Mouse (Mus musculus) c-Kit-positive CD71-negative TER-119-negative erythroid progenitor cells, embryonic 14.5 days (primary cell): ENCODE measurements at regions not wholly inside any gene's neighbourhood (a gene's known extent, or its start where the extent isn't known, plus 50 kb on each side); places are given as distances from the start of the nearest gene placed in this dataset.

Source experiments
- DNase-seq: peaks from one replicate; pipeline ENCODE4 v3.0.0-alpha.2; 2013; ENCODE audit warnings: low read depth

DNA sequence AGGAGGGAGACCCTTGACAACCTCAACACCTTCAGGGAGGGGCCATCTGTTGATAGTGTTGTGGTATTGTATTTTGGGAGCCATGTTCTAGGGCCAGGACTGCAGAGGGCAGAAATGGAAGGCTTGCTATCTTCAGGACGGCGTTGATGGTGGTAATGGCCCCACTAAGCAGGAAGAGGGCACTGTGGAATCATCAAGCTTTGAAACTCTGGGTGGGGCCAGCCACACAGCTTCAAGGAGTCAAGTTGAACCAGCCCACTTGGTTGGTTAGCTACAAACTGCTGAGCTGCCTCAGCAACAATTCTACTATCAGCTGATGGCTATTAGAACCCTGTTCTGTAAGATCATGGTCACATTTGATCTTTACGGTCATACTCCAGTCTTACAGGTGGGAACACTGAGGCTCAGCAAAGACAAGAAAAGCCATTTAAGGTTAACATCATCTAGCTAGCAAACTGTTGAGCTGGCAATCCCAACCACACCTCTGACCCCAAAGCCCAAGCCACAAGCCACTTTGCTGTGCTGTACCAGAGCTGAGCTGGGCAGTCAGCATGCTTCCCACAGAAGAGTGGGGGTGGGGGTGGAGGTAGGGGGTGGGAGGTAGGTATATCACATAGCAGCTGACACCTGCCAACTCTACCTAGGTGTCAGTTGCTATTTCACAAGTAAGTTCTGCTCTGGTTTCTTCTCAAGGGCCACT lies 203.9 kb downstream of the Uaca start:
- peak; percentile 49 for DNase-seq

DNA sequence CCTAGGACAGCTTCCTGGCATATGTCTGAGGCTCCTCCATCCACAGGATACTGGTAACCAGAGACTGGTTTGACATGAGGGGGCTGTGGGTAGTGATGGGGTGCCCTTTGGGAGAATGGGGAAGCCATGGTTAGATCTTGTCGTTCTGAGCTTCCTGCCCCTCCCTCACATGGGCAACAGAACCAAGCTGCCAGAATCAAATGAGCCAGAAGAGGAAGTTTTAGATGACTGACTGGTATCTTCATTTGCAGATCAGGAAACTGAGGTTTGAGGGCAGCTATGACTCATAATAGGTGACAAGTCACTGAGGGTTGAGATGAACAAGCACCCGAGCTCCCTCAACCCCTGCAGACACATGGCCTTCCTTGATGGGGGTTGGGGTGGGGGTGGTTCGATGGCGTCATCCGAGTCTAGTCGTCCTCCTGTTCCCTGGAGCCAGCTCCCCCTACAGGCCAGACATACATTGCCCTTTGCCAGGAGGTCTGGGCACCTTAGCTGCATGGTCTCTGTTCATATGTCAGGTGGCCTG lies 204.7 kb downstream of the Uaca start:
- peak; percentile 83 for DNase-seq

DNA sequence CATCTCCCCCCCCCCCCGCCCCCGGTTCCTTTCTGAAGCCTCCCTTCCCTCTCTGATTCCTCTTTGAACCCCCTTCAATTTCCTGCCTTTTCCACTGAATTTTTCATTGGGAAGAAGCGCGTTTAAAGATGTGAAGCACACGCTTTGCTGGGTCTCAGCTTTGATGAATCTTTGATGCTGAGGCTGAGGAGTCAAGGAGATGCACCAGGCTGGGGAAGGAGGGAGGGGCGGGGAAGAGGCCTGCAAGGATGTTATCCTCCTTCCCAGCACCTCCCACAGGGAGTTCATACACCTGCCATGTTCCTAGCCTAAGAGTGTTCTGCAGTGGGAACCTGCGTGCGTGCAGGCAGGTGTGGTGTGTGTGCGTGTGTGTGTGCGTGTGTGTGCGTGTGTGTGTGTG lies 205.9 kb downstream of the Uaca start:
- DNase-seq: no peak

DNA sequence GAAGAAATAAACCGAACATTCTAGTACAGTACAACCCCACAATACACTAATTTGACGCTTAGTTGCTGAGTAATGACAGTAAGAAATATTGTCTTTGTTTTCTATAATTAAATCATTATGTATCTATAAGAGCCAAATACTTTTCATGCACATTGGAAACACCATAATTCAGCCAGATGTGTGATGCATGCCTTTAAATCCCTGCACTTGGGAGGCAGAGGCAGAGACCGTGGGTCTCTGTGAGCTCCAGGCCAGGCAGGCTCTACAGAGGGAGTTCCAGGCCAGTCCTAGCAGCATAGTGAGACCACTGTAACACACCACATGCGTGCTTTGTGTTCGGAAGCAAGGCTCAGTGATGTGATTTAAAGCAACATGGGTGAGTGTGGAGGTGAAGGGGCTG lies 208.2 kb downstream of the Uaca start:
- no peak for DNase-seq

DNA sequence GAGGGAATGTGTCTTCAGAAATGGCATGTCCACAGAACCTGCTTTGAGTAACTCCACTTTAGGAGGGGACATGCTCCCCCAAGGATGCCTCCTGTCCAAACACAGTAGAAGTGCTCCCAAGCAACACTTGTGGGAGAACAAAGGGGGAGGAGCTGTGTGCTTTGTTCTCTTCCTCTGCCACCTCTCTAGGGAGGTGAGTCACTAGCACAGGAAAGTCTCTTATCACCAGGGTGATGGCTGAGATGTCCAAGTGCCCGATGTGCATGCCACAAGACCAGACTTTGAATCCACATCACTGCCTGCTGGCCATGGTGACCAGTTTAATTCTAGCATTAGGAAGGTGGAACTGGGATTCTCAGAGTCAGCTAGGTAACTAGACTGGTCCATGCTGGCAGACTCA lies 214.1 kb downstream of the Uaca start:
- DNase-seq: no peak

DNA sequence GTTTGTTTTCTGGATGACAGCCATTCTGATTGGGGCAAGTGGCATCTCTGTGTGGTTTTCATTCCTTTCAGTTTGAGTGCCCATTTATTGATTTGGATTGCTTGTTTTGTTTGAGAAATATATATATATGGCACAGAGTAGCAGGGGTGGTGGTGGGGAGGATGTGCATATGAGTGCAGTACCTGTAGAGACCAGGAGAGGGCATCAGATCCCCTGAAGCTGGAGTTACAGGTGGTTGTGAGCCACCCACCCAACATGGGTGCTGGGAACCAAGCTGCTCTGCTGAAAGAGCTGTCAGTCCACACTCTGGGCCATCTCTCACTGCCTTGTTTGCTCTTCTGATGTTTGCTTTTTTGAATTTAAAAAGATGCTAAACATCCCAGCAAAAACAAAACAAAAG lies 216.7 kb downstream of the Uaca start:
- no peak for DNase-seq

DNA sequence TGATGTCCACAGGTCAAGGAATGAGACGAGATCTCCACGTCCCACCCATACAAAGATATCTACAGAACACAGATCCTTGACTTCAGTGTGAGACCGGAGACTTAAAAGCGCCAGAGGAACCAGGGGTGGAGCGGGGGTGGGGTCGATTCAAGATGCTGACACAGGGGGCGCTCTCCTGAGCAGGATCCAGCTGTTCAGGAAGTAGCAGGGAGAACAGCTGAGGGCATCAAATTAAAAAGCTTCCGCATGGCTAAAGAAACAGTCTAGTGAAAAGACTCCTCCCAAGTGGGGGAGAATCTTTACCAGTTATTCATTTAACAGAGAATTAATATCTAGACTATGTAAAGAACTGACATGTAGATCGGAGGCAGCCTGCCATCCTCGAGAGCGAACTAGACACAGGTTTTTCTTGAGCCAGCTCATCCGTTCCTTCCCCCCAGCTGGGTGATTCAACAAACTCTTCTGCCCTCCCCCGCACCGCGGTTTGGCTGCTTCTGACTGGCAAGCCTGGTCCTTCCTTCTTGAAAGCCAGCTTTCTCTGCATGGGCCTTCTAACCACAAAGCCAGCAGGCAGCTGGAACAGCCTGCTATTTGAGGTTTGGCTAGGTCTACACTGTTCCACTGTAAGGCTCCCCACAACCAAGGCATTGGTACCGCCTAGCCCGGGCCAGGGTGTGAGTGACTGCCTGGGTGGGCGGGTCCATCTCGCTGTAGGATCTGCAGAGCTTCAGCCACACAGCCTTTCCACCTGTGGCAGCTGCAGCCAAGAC lies 218.6 kb downstream of the Uaca start:
- peak; percentile 80 for DNase-seq

DNA sequence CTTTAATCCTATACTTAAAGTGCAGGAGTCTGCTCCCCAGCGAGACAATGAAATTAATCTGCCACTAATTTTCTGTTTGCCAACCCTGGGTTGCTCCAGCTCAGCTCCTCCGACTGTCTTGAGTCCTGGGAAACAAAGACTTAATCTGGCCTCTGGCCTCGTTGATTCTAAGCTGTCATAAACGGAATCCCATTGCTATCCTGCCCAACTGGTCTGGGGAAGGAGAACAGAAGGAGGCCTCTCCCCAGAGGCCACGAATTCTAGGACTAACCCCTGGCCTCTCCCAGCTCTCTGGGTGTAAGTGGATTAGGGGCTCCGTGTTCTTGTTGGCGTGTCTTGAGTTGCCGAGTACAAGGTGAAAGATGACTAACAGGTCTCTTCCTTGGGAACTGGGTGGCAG lies 219.8 kb downstream of the Uaca start:
- DNase-seq: no peak

DNA sequence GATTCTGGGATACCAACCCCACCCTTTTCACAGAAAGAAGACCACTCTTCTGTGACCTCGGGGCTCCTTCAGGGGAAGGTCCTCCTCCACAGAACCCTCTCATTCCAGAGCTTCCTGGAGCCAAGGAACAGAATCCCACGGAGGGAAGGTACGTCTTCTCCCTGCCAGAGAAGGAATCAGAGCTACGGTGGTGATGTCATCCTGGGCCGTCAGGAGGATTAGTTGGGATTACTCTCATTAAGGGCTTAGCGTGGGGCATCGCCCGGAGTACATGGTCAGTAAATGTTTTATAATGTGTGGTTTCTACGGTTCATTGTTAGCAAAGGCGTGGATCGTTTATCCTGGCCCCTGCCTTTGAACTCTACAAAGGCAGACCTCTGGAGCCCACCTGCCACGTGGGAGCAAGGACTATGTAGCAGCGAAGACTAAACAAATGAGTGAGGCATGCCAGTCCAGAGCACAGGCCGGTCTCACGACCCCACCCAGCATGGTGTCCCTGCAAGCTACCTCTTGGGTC lies 221.1 kb downstream of the Uaca start:
- no peak for DNase-seq

DNA sequence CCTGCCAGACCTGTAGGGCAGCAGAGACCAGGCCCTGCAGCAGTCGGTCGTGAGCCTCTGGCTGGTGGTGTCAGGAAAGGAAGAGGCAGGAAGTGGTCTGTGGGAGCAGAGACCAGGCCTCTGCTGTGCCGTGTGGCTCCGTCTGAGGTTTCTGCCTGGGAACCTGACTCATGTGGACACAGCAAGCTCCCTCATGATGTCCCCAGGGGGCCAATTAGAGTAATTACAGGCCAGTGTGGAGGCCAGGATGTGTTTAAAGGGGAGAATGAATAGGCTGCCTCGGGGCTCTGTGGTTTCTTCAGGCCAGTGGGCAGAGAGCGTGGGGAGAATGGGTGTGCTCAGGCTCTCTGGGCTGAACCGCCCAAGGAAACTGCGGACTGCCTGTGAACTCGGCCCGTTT lies 222.3 kb downstream of the Uaca start:
- DNase-seq: peak; percentile 50

DNA sequence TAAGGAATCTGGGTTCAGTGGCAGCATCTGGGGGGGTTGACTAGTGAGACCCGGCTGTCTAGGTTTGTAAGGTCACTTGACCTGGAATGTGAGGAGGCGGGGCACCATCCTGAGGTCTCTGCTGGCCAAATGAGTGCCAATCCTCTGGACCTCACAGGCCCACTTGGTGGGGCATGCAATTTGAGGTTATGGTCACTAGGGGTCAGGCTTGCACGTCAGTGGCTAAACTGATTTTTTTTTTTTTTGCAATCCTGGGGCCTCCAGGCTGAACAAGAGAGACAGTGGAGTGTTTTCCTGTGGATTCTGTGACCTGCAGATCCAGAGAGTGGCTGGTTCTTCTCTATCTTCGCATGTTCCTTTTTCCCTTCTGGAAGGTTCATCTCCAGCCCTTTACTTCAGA lies 225.6 kb downstream of the Uaca start:
- DNase-seq: no peak

DNA sequence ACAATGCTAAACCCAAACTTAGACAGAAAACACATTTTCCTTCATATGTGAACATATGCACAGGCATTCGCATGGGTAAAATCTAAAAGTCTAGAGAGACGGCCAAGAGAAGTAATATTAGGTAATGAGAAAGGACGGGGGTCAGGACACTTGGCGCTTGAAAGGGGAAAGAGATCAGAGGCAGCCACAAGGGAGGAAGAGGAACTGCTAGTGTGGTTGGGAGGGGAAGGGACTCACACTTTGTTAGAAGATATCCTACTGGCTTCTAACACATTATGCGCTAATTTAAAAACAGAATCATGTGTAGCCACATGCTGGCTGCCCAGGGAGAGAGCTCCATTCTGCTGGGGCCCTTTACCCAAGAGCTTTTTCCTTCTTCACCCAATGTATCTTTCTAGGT lies 227.5 kb downstream of the Uaca start:
- DNase-seq: no peak

DNA sequence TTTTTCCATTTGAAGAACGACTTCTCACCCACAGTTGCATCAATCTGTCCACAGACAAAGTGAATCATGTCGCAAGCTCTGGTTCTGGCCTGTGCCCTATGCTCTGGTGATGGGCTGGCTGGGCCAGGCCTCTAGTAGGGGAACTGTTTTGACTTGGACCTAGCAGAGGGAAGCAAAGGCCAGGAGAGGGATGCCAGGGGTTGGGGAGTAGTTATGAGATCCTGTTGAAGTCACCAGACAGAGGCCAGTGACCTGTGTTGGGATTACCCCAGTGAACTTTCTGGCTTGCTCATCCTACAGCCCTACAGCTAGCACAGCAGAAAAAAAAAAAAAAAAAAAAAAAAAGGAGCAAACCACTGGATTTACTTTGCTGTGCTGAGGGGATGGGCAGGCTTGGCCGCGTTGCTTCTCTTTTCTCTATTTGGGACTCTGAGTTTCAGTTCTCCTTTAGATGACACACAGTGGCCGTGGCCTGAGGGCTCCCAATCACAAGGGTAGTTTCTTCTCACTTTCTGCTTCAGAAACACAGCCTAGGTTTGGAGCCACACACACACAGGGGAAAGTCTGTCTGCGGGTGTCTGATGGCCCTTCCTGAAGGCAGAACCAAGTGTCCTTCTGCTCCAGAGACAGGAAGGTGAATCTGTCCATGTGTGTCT lies 228.2 kb downstream of the Uaca start:
- DNase-seq: no peak

DNA sequence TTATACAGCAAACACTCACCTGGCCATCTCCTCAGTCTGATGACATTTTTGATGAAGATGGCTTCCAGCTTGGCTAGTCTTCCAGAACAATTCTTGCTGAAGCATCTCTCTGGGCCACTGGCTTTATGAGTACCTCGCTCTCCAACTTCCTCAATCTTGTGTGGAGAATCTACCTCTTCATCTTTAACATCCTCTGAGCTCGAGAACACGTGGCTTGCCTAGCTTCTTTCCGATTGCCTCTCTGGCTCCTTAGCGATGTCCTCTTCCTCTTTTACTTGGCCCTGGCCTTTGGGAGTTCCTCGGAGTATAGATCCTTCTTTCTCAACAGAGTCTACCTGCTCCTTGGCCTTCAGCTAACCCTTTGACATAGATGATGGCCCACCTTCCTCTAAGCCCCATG lies 231.0 kb downstream of the Uaca start:
- no peak for DNase-seq

DNA sequence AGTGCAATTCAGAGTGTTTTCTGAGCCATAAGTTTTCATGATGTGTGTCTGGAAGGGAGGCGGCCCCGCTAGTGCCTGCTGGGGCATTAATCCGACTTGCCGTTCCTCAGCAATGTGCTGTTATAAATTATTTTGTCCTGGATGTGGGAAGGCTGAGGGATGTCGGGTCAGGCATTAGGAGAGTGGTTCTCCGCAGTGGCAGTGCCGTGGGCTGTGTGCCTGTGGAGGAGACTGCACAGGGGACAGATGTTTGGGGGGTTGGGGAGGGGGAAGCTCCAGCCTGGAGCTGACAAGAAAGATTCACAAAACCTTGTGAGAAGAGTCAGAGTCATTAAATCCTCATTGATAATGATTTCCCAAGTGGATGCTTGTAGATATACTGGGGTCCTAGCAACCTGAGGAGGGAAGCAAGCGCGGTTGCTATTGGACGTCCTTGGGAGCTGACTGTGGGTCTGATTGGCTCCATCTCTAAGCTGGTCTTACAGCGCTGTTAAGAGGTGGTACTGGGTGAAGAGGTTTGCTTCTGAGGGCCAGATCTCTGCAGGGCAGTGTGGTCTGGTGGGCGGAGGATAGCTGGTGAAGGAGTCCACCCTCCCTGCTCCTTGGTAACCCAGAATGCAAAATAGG lies 234.5 kb downstream of the Uaca start:
- no peak for DNase-seq

DNA sequence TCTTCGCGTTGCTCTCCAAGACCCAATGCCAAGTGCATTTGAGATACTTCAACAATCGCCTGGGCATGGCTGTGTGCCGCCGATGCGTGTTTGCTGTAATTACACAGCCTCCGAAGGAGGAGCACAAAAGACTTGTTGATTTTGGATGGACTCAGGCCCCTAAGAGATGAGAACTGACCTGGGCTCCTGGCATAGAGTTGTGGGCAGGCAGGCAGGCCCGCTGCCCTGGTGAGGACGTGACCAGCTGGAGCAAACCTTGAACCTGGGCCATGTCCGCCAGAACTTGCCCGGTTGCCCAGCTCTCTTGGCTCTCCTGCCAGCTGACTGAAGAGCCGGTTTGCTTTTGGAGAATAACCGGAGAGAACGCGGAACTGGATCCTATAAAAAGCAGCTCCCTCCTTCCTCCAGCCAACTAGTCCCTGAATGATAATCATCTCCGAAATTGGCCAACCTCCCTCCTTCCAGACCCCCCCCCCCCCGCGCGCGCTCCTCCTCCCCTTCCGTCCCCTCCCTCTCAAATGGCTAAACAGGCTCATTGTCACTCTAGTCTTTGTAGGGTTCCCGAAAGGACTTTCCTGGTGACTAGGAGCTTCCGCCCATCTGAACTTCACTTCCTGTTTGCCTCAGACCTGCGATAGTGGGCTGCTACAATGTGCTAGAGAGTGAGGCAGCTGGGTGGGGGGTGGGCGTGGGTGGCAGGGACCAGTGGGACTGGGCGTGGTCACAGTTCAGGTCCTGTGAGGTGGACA lies 237.5 kb downstream of the Uaca start:
- no peak for DNase-seq

DNA sequence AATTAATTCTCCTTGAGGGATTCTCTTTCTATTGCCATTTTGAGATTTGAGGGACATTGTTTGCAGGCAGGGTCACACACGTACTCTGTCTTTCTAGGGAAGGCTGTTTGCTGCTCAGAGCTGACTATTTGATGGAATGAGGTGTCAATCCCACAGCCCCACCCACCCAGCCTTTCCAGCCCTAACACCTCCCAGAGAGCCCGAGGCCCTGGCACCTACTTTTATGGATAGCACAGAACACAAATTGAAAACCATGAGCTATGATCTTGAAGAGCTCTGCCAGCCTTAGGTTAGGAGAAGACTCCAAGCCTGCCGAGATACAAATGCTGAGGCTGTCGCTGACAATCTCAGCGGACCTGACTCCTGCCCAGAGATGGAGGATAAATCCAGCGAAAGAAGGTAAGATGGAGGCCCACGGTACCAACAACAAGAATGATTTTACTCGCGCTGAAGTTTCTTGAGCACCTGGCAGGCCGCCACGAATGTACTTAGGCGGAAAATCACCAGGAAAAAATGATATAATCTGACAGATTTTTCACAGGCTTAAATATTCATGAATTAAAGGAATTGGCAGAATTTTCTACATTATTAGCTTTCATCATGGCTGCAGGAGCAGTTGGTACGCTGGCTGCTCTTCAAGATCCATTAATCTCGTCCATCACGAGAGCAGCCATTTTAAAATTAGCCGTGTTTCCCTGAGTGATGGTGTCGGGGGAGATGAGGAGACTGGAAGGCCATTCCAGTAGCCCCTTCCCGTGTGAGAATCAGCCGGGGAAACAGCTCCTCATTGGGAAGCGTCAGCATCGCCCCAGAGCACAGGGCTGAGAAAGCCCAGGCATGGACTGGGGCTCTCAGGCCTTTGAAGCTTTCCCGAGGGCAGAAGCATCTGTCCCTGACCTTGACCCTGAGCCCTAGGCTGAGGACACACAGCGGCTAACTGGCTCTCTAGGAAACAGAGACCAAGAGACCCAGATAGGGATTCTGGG lies 238.4 kb downstream of the Uaca start:
- no peak for DNase-seq

DNA sequence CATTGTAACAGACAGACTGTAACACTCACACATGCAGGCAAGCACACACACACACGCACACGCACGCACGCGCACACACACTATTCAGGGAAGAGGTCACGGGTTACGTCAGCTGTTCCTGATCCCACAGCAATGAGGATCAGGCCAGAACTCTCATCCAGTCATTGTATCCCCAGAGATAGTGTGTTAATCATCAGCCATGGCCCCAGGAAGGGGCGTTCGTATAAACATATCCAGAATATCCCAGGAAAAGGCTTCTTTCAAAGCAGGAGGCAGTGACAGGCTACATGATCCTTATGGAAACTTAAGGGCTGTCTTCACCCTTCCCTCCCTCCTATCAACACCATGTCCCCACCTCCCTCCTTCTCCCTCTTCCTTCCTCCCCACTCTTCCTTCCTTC lies 239.3 kb downstream of the Uaca start:
- no peak for DNase-seq

DNA sequence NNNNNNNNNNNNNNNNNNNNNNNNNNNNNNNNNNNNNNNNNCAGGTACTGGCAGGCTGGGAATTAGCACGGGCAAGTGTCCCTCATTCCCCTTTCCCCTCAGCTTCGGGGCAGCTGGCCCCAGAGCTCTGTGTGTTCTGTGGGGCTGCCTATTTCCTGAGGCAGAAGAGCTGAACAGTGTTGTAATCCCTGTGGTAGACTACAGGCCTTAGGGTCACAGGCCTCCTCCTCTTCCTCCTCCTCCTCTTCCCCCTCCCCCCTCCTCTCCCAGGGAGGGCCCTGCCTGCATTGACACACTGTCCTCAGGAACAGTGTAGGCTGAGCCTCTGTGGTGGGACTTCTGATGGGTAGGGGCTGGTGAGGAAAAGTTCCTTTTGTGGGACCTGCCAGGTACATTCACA lies 247.7 kb downstream of the Uaca start:
- DNase-seq: no peak

DNA sequence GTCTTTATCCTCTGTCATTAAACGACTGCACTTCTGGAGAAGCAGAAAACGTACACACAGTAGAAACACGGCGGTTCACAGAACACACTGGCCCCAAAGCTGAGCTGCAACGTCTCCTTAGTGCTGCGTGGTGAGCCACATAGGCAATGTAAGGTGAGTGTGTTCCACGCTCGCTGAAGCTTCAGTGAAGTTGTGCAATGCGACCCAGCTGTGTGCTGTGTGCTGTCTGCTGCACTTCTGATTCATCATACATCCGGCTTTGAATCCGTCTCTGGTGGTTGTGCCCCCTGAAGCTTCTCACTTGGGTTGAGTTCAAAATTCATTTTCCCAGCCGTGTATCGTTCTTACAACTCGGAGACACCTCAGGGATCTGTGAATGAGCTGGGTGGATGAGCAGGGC lies 250.6 kb downstream of the Uaca start:
- no peak for DNase-seq
